Mouse (Mus musculus) embryonic fibroblast, embryonic 13.5 days (primary cell): ENCODE data around the gene Vps33a.

Source experiments
- CTCF ChIP-seq: IDR thresholded peaks from 2 replicates; pipeline ENCODE4 v1.5.1; 2011; ENCODE audit warnings: mild to moderate bottlenecking, control low read depth, low read length, moderate library complexity, borderline replicate concordance; ENCODE audit not compliant: insufficient read depth
- POLR2A ChIP-seq: IDR thresholded peaks from 2 replicates; pipeline ENCODE4 v1.6.1; 2011; ENCODE audit warnings: low read depth, mild to moderate bottlenecking, control low read depth, low read length, moderate library complexity

GRCm38 (mm10) chr5:123501973-123502372 lies 70.9 kb downstream of the Vps33a start:
- TF ChIP-seq CTCF (no peak), POLR2A (no peak)
